Mouse (Mus musculus): ENCODE data around the gene Ptpn5. TPM values are rescaled to one million over a fixed set of nuclear protein-coding genes. Genes with fewer than 3 reads are reported as not detected.

The Ptpn5 gene
- polyA plus RNA-seq, 2 experiments from 2014 or later = 2.1 to 9.3 TPM

DNA sequence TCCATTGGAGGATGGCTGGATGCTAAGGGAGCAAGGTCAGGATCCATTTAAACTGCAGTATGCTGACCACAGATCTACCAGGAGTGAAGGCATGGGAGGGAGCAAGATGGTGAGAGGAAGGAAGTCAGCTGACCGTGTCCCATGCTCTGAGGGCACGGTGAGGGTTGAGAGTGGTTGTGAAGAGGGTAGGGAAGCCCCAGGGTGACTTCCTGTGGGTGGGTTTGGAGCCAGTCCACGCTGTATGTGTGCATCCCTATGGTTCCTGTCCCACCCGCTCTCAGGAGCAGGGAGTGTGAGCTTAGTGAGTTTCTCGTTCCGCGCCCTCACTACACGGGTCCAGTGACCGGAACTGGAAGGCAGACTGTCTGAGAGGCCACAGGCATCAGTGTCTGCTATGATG lies 77.7 kb downstream of the Ptpn5 start:
- ATAC-seq = no peak

DNA sequence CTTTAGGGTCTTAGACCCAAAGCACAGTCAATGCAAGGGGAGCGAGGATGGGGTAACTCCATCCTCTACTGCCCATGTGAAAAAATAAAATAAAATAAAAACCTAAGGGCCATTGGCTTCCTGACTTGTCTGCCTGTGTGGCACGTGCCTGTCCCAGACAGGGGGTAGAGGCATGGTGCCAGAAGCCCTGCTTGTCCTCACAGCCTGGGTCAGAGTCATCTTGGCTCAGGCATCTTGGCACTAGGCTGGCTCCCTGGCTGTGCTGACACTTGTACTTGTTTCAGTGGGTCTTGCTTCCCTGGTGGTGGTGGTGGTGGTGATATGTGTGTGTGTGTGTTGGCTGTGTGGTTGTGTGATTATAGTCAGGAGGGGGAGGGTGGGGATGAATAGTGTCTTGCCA lies 78.8 kb downstream of the Ptpn5 start:
- no peak for ATAC-seq

DNA sequence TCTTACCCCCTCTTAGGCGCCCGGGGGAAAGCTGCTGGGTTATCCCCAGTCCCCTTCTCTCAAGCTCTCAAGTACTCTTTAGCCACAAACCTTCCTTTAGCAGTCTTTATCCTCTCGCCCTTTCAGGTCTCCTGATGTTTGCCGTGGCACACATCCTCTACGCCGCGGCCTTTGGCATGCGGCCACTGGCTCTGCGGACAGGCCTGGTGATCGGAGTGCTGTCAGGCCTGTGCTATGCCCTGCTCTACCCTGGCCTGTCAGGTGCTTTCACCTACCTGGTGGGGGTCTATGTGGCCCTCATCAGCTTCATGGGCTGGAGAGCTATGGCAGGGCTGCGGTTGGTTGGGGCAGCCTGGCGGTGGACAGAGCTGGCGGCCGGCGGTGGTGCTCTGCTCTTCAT lies 80.2 kb downstream of the Ptpn5 start:
- no peak for ATAC-seq

DNA sequence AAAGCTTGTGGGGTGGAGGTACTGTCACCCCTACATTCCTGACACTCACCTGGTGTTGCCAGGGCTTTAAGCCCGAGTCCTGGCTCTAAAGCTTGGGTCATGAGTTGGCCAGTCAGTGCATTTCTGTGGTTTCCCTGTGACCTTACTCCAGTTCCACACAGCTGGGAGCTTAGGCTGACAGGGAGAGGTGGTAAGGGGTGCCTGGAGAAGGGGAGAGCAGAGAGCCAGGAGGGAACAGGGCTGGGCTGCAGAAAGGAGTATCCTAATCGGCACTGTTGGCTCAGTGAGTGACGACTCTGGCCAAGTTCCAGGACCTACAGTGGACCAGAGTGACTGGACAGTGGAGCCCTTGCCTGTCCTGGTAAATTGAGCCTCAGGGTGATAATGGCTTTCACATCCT lies 81.2 kb downstream of the Ptpn5 start:
- no peak for ATAC-seq

DNA sequence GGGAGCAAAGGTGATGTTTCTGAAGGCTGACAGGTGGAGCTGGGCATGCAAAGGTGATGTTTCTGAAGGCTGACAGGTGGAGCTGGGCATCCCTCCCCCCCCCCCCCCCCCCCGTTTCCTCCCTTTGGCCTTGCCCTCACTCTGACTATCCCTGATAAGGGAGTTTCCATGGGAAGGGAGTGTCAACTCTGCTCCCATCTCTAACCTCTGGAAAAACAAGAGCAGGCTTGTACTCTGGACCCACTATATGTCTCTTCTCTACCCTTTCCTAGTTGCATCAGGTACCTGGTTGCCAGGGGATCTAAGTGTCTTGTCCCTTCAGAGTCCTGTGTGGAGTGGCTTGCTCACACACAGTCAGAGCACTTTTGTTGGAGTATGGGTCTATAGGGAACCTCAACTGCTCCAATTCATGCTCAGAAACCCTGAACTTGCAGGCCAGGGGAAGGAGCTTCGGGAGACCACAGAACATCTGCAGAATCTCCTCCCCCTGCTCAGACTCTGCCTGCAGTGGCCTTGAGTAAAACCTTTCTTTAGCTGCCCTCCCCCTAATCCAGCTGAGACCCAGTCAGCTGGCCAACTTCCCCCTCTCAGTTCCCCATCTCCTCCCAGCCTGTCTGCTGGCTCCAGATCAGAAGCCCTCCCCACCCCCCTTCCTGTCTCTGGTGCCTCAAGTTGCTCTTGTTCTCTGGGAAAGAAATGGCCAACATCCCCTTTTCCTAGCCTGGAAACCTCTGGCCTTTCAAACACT lies 81.9 kb downstream of the Ptpn5 start:
- no peak for ATAC-seq

DNA sequence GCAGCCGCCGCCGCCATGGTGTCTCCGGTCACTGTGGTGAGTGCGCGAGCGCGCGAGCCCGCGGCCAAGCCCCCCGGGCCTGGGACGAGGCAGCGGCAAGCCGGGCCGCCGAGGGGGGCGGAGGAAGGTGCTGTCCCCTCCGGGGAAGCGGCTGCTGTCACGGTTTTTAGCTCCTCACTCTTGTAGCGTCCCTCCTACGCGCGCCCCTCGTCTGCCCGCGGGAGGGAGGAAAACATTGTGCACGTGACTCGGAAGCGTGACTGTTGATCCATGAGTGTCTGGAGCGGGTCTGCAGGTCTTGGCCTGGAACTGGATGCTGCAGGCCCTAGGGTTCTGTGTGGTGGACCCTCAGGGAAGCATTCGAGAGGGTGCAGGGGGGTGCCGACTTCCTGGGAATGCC lies 82.7 kb downstream of the Ptpn5 start:
- ATAC-seq = peak; percentile 64

DNA sequence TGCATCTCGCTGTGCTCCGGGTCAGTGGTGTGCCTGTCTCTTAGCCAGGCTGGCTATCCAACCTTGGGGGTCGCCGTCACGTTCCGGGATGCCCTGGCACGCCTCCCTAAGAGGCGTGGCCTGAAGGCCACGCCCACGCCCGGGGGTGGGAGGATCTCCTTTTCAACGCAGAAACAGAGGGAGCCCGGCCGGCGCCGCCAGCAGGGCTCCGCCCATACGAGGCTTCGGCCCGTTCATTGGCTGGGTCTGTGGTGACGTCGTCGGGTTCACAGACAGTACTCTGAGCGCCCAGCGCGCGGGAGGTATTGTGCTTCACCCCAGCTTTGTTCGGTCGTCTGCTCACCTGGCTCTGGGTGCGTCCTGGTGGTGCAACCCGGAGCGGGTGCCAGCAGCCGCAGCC lies 83.1 kb downstream of the Ptpn5 start, which contains the start of gene Tmem86a:
Gene Tmem86a (plus strand): TSS at position 236 of the 400 bp plus-strand sequence.
- peak; percentile 97 for ATAC-seq

DNA sequence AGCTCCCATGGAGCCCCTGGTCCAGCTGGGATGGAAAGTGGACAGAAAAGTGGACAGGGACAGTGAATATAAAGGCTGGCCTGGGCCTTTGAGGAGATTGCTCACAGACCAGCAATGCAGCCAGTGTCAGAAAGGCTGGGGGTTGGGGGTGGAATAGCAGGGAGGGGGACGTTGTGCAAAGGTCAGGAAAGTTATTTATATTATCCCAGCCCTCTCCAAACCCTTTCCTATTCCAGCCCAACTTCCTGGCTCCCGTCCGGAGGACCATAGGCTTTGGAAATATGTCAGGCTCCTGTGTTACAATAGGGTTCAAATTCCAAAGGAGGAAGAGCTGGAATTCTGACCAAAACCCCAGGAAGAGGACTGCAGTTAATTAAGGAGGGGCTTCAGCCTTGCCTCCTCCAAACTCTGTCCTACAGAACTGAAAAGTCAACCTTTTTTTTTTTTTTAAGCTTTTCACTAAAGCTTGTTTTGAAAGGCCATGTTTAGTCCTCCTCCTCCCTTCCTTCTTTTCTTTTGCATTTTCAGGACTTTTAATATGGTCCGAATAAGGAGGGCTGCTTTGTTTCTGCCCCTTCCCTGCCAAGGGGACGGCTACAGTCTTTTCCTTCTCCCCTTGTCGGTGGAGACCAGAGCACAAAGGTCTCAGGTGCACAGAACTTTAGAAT lies 90.5 kb downstream of the Ptpn5 start:
- no peak for ATAC-seq

DNA sequence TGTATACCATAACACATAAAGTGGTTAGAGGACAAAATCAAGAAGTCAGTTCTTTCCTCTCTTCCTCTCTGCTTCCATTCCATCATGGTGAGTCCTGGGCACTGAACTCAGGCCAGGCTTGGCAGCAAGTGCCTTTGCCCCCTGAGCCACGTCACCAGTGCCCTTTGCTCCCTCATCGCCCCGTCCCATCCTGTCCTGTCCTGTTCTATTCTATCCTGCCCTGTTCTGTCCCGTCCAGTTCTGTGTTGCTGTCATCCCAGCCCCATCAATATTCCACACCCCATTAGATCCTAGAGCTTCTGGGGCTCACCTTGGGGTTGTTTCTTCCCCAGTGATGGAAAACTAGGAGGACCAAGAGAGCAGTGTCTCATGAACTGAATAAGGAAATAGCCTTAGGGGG lies 91.4 kb downstream of the Ptpn5 start:
- ATAC-seq = no peak

DNA sequence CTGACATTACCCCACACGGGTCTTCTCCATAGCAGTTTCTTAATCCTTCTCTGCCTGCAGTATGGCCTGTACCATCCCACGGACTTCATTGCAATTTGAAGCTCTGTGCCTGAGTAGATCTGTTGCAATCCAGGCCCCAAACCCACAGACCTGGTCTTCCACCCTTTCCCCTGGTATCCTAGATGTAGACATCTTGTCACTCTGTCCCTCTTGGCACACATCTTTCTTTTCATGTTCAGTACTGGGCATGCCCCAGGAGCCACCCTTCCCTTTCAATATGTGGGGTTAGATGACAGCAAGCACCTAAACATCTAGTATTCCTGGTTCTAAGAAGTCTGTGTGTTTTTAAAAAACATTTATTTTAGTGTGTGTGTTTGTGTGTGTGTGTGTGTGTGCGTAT lies 91.8 kb downstream of the Ptpn5 start:
- no peak for ATAC-seq

DNA sequence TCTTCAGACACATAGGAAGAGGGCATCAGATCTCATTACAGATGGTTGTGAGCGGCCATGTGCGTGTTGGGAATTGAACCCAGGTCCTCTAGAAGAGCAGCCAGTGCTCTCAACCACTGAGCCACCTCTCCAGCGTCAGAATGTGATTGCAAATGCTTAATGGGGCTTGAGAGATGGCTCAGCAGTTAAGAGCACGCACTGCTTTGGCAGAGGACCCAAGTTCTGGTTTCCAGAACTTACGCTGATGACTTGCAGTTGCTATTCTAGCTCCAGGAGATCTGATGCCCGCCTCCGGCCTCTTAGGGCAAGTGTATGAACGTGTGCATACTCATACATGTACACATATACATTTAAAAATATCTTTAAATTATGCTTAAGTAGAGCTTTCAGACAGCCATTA lies 98.1 kb downstream of the Ptpn5 start:
- no peak for ATAC-seq

DNA sequence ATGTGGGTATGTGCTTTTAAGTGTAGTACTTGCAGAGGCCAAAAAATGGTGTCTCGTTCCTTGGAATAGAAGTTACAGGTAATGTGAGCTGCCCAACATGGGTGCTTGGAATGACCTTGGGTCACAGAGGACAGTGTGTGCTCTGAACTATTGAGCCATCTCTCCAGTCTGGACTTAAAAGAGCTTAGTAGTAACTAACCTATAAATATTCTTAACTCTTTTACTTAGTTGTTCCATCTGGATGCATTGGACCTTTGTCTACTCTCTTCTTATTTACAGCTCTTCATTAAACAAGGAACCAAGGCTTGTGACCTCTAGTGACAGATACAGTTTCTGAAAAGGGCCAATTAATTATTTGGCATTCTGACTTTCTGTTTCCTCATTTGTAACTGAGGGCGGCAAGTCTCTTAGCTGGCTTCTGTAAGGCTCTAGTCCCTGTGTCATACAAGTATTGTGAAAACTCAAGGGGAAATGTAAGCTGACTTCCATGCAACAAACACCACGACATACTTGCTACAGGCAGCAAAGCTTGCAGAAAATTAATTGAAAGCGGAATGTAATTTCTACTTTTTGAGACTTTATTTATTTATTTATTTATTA lies 98.6 kb downstream of the Ptpn5 start:
- ATAC-seq = no peak

DNA sequence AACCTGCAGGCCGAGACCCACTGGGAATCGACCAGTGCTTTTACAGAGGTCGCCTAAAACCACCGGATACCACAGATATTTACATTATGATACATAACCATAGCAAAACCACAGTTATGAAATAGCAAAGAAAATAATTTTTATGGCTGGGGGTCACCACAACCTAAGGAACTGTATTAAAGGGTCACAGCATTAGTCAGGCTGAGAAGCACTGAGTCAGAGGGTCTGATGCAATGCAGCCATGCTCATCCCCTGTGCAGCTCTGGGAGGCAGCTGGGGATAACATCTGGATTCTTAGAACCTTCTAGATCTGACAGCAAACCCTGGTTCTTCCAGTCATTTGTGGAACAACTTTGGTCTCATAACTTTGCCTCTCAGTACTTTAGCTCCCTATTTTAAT lies 102.1 kb downstream of the Ptpn5 start:
- no peak for ATAC-seq

DNA sequence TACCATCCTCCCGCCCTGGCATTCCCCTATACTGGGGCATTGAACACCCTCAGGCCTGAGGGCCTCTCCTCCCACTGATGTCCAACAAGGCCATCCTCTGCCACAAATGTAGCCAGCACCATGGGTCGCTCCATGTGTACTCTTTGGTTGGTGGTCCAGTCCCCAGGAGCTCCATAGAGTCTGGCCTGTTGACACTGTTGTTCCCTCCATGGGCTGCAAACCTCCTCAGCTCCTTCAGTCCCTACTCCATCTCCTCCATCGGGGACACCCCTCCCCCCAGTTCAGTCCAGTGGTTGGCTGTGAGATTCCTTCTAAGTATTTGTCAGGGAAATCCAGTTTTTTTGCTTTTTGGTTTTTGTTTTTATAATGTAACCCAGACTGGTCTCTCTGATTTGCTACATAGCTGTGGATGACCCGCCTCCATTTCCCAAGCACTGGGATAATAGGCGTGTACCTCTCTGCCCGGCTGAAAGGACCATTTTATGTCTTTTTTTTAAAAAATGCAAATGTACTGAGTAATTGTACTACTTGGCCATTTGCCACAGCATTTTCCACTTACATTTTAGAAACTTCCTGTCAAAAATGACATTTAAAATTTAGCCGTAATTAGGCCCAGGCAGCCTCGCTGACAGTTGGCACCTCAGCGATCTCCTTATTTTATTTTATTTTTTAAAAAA lies 102.8 kb downstream of the Ptpn5 start:
- ATAC-seq = peak; percentile 36

Other genes with a start within 250 kb of the Ptpn5 start
- gene Tsg101, start 213.7 kb downstream of the Ptpn5 start, polyA plus RNA-seq (2017; shearing (Covaris generic)) = 100 to 1,000 TPM in 1 of 2 experiments, 10 to 100 TPM in 1; 85.8 to 103 TPM
- 1 to 10 TPM; 6.4 to 8.0 TPM for gene Uevld, start 175.2 kb downstream of the Ptpn5 start, polyA plus RNA-seq (2017; shearing (Covaris generic))
- gene Gm9999, start 150.1 kb downstream of the Ptpn5 start, polyA plus RNA-seq (2017; shearing (Covaris generic)) = not detected
- 10 to 100 TPM; 23.5 to 32.3 TPM for gene Spty2d1, start 125.3 kb downstream of the Ptpn5 start, polyA plus RNA-seq (2017; shearing (Covaris generic))
- 1 to 10 TPM; 1.0 to 2.9 TPM for gene Tmem86a, start 83.1 kb downstream of the Ptpn5 start, polyA plus RNA-seq (2017; shearing (Covaris generic))
- gene Mrgpra6, start 71.2 kb upstream of the Ptpn5 start, polyA plus RNA-seq (2017; shearing (Covaris generic)) = not detected
- gene Mrgpra9, start 119.2 kb upstream of the Ptpn5 start, polyA plus RNA-seq (2017; shearing (Covaris generic)) = not detected
- gene Mrgpra1, start 220.6 kb upstream of the Ptpn5 start, polyA plus RNA-seq (2017; shearing (Covaris generic)) = not detected